Mouse (Mus musculus): ENCODE data around the gene Bmper. TPM values are rescaled to one million over a fixed set of nuclear protein-coding genes. Genes with fewer than 3 reads are reported as not detected.

Gene Bmper
- polyA plus RNA-seq, 1 experiment from 2014 or later: 27.0 TPM

DNA sequence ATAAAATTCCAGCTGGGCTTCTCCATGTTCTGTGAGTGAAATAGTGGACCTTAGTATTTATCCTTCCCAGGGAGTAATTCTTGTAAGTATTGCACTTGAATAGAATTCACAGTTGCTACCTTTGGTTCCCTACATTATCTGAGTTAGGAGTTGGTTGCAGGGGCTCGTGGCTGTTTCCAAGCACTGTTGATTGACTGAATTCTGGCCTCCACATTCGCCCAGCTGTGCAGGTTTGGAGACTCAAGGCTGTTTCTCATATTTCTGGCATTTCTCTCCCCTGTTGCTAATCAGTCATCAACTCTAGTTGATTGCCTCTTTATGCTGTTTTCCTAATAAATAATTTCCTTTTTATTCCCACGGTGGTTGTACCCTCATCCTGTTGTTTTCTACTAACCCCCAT is 167.2 kb downstream of the Bmper start:
- TF ChIP-seq EP300 (IDR thresholded peaks at IDR 0.05): no peak
- no peak for TF ChIP-seq CTCF (IDR thresholded peaks at IDR 0.05)
- no peaks in the 10 kb centered on the region for H3K27me3 ChIP-seq (replicated peaks; ENCODE audit: insufficient read depth, low read length)
- 41% methylated on average over 3 of the region's 3 CpGs for WGBS
- H3K4me3 ChIP-seq (ENCODE audit: low read depth, low read length): no peak overlapping the region
- no peak overlapping the region for H3K4me2 ChIP-seq (replicated peaks; ENCODE audit: low read depth, low read length)
- no peak for DNase-seq (ENCODE audit: low spot score)
- no peaks in the 10 kb centered on the region for H3K36me3 ChIP-seq (ENCODE audit: insufficient read depth, low read length)
- no peak for ATAC-seq
- H3K27ac ChIP-seq (ENCODE audit: low read length): no peak overlapping the region
- no peaks in the 10 kb centered on the region for H3K9me3 ChIP-seq (ENCODE audit: low read length)
- H3K4me1 ChIP-seq (ENCODE audit: insufficient read depth, low read depth, low read length): peaks cover 8% of the 10 kb centered on the region; the same call in 1 of the 2 replicates
- H3K9ac ChIP-seq (replicated peaks; ENCODE audit: low read depth): no peak overlapping the region

DNA sequence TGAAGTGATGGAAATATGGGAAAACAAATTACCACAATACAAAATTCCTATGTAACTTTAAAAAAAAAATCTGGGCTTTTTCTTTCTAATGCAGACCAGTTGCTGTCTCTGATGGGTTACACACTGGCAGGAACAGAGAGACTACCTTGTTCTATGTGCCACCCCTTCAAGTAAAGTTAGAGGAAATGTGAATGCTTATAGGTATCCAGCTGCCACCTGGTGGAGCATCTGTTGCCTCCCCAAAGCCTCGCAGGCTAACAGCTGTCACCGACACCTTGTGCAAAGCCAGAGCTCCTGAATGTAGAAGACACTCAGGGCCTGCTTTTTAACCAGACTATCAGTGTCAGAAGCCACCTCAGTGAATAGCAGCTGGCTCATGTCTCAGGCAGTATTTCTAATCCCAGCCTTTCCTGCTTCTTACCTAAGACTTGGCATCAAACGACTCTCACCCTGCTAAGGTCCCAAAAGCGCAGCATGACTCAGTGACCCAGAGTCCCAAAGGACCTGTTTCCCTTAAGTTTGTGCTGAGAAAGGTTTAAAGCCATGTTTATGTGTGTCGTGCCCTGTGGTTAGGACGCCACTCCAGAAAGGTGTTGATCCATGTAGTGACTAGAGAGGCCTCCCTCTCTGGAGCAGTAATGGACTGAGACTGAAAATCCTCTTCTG is 171.9 kb downstream of the Bmper start:
- H3K27me3 ChIP-seq (replicated peaks; ENCODE audit: insufficient read depth, low read length): no peaks in the 10 kb centered on the region
- 38% methylated on average over 6 of the region's 6 CpGs for WGBS
- DNase-seq (ENCODE audit: low spot score) (peak; percentile 89), ATAC-seq (peak; percentile 85)
- H3K4me3 ChIP-seq (ENCODE audit: low read depth, low read length): no peak overlapping the region
- peak; percentile 62 for TF ChIP-seq CTCF (IDR thresholded peaks at IDR 0.05)
- TF ChIP-seq EP300 (IDR thresholded peaks at IDR 0.05): peak; percentile 87
- no peak overlapping the region for H3K4me2 ChIP-seq (replicated peaks; ENCODE audit: low read depth, low read length)
- no peaks in the 10 kb centered on the region for H3K9me3 ChIP-seq (ENCODE audit: low read length)
- H3K27ac ChIP-seq (ENCODE audit: low read length): no peak overlapping the region
- H3K4me1 ChIP-seq (ENCODE audit: insufficient read depth, low read depth, low read length): peaks cover 3% of the 10 kb centered on the region; the same call in 1 of the 2 replicates
- no peak overlapping the region for H3K9ac ChIP-seq (replicated peaks; ENCODE audit: low read depth)
- no peaks in the 10 kb centered on the region for H3K36me3 ChIP-seq (ENCODE audit: insufficient read depth, low read length)

DNA sequence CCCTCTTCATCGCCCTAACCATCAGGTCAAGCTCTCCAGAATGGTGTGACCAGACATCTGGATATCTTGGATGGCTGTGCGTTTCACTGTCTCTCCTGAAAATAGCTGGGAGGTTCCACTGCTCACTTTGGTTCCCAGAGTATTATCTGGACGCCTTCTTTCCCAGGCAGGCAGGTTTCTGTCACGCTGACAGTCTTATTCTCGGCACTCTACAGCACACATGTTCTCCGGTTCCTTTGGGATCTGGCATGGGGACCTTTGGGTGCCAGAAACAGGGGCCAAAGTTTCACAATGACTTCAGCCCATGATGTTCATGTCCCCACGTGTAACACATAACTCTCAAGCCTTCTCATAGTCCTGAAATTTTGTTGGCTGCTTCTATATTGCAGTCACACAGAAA is 173.3 kb downstream of the Bmper start:
- no peak overlapping the region for H3K9ac ChIP-seq (replicated peaks; ENCODE audit: low read depth)
- no peaks in the 10 kb centered on the region for H3K9me3 ChIP-seq (ENCODE audit: low read length)
- no peaks in the 10 kb centered on the region for H3K27me3 ChIP-seq (replicated peaks; ENCODE audit: insufficient read depth, low read length)
- no peak overlapping the region for H3K27ac ChIP-seq (ENCODE audit: low read length)
- DNase-seq (ENCODE audit: low spot score) (peak; percentile 46), ATAC-seq (no peak)
- H3K4me2 ChIP-seq (replicated peaks; ENCODE audit: low read depth, low read length): no peak overlapping the region
- 63% methylated on average over 7 of the region's 7 CpGs for WGBS
- H3K4me1 ChIP-seq (ENCODE audit: insufficient read depth, low read depth, low read length): no peaks in the 10 kb centered on the region; the same call in 1 of the 2 replicates
- no peak for TF ChIP-seq CTCF (IDR thresholded peaks at IDR 0.05)
- no peak for TF ChIP-seq EP300 (IDR thresholded peaks at IDR 0.05)
- H3K36me3 ChIP-seq (ENCODE audit: insufficient read depth, low read length): no peaks in the 10 kb centered on the region
- no peak overlapping the region for H3K4me3 ChIP-seq (ENCODE audit: low read depth, low read length)

DNA sequence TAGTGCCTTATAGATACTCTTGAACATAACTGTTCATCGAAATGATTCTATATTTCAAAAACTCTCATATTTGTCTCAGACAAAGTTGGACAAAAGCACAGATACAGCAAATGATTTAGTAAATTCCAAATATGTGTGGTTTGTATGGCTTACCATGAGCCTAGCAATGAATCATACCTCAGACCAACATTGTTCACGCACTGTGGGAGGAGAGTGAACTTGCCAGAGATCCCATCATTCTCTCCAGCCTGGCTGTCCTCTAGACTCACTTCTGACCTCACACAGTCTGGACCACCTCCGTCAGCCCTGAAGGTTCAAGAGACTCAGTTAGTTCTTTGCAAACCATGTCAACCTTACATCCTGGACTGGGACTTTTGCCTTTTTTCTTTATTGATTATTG is 175.0 kb downstream of the Bmper start:
- 92% methylated on average over 3 of the region's 3 CpGs for WGBS
- H3K36me3 ChIP-seq (ENCODE audit: insufficient read depth, low read length): no peaks in the 10 kb centered on the region
- no peak for TF ChIP-seq CTCF (IDR thresholded peaks at IDR 0.05)
- TF ChIP-seq EP300 (IDR thresholded peaks at IDR 0.05): no peak
- H3K4me2 ChIP-seq (replicated peaks; ENCODE audit: low read depth, low read length): no peak overlapping the region
- H3K27ac ChIP-seq (ENCODE audit: low read length): no peak overlapping the region
- H3K9ac ChIP-seq (replicated peaks; ENCODE audit: low read depth): no peak overlapping the region
- no peaks in the 10 kb centered on the region; the same call in 1 of the 2 replicates for H3K4me1 ChIP-seq (ENCODE audit: insufficient read depth, low read depth, low read length)
- ATAC-seq (no peak), DNase-seq (ENCODE audit: low spot score) (no peak)
- H3K9me3 ChIP-seq (ENCODE audit: low read length): no peaks in the 10 kb centered on the region
- no peaks in the 10 kb centered on the region for H3K27me3 ChIP-seq (replicated peaks; ENCODE audit: insufficient read depth, low read length)
- no peak overlapping the region for H3K4me3 ChIP-seq (ENCODE audit: low read depth, low read length)

DNA sequence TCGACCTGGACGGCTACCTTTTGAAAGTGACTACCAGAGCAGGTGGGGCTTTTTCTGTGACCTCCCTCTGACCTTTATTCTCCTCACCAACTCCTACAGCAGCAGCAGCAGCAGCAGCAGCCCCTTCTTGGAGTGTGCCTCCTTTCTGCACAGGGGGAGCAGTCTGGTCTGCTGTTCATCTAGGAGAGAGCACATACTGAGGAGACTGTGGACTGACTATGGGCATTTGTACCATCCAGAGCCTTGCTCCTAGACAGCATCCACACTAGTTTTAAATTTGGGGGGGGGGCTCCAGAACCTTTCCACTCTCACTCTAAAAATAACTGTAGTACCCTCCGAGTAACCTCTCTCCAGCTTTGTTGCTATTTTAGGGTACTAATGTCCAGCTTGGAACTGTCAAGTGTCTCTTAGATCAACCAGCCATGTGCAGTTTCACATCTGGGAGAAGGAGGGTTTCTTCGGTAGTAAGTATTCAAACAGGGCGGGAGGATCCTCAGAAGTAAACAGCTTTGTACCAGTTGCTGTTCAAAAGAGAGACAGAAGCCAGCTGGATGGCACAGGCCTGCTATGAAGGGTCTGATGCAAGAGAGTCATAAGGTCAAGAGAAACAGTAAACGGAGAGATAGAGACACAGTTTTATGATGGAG is 176.9 kb downstream of the Bmper start:
- Histone ChIP-seq H3K27ac (ENCODE audit: low read length) (no peak overlapping the region), H3K9ac (replicated peaks; ENCODE audit: low read depth) (no peak overlapping the region), H3K9me3 (ENCODE audit: low read length) (no peaks in the 10 kb centered on the region), H3K4me3 (ENCODE audit: low read depth, low read length) (no peak overlapping the region), H3K4me1 (ENCODE audit: insufficient read depth, low read depth, low read length) (no peaks in the 10 kb centered on the region; the same call in 1 of the 2 replicates), H3K36me3 (ENCODE audit: insufficient read depth, low read length) (no peaks in the 10 kb centered on the region), H3K27me3 (replicated peaks; ENCODE audit: insufficient read depth, low read length) (no peaks in the 10 kb centered on the region), H3K4me2 (replicated peaks; ENCODE audit: low read depth, low read length) (no peak overlapping the region)
- TF ChIP-seq CTCF (IDR thresholded peaks at IDR 0.05) (no peak), EP300 (IDR thresholded peaks at IDR 0.05) (peak; percentile 67)
- WGBS: 22% methylated on average over 6 of the region's 6 CpGs
- DNase-seq (ENCODE audit: low spot score) (peak; percentile 86), ATAC-seq (peak; percentile 78)

DNA sequence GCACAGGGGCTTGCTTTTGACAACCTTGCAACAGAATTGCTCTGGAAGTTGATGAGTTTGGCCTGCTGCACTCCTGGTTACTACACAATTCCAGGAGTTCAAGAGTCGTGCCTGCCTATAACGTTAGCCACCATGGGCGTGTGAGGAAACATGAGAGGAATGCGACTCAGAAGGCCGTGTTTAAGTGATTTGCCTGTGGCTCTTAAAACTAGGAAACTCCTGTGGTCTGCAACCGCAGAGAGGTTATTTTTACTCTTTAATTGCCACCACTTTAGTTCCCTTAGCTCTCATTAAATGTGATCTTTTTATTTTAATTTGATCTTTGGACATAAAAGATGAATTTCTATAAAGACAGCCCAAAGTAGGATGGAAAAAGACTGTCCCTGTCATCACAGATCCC is 184.5 kb downstream of the Bmper start:
- WGBS: 44% methylated on average over 6 of the region's 6 CpGs
- Histone ChIP-seq H3K4me2 (replicated peaks; ENCODE audit: low read depth, low read length) (no peak overlapping the region), H3K9ac (replicated peaks; ENCODE audit: low read depth) (no peak overlapping the region), H3K4me1 (ENCODE audit: insufficient read depth, low read depth, low read length) (no peaks in the 10 kb centered on the region), H3K9me3 (ENCODE audit: low read length) (no peaks in the 10 kb centered on the region), H3K27me3 (replicated peaks; ENCODE audit: insufficient read depth, low read length) (no peaks in the 10 kb centered on the region), H3K36me3 (ENCODE audit: insufficient read depth, low read length) (no peaks in the 10 kb centered on the region), H3K27ac (ENCODE audit: low read length) (no peak overlapping the region), H3K4me3 (ENCODE audit: low read depth, low read length) (no peak overlapping the region)
- TF ChIP-seq EP300 (IDR thresholded peaks at IDR 0.05) (no peak), CTCF (IDR thresholded peaks at IDR 0.05) (no peak)
- ATAC-seq (no peak), DNase-seq (ENCODE audit: low spot score) (no peak)

Data from lung, postnatal 0 days (tissue).